Mouse (Mus musculus): ENCODE measurements around the gene Epha8. TPM values are rescaled to one million over a fixed set of nuclear protein-coding genes. Genes with fewer than 3 reads are reported as not detected.

The Epha8 gene
- total and polyA plus RNA-seq, 3 experiments = 0.03 TPM; not detected in 2

- Histone ChIP-seq H3K27ac (ENCODE audit: control insufficient read depth, low read depth, low read length) (no peak overlapping the region), H3K9me3 (replicated peaks; ENCODE audit: insufficient read depth, low read length) (no peaks in the 10 kb centered on the region), H3K79me2 (ENCODE audit: control insufficient read depth, insufficient read depth, low read length, poor library complexity) (no peaks in the 10 kb centered on the region), H3K4me3 (ENCODE audit: control insufficient read depth in 1 of 2, insufficient read depth in 1 of 2, low read depth in 2 of 2, low read length in 2 of 2) (no peak overlapping the region), H3K27me3 (ENCODE audit: control insufficient read depth in 1 of 2, insufficient read depth in 2 of 2, low read length in 2 of 2) (no peaks in the 10 kb centered on the region), H3K4me1 (ENCODE audit: control insufficient read depth in 1 of 2, insufficient read depth in 2 of 2, low read length in 2 of 2) (no peaks in the 10 kb centered on the region), H3K9ac (ENCODE audit: control insufficient read depth, low read depth, low read length, poor library complexity, severe bottlenecking) (no peak overlapping the region), H3K36me3 (ENCODE audit: control insufficient read depth in 1 of 2, insufficient read depth in 2 of 2, low read length in 2 of 2) (no peaks in the 10 kb centered on the region)
- DNase-seq (ENCODE audit: low read depth, low spot score) = no peak
- TF ChIP-seq POLR2A (IDR thresholded peaks at IDR 0.05; ENCODE audit: control insufficient read depth in 1 of 2, insufficient read depth in 1 of 2, low read depth in 1 of 2, low read length in 2 of 2, poor library complexity in 1 of 2) = no peak
- no peak for TF ChIP-seq ZKSCAN1 (IDR thresholded peaks at IDR 0.05; ENCODE audit: low read depth, low read length)
- TF ChIP-seq TAL1 (IDR thresholded peaks at IDR 0.05; ENCODE audit: low read length) = no peak
- TF ChIP-seq USF1 (IDR thresholded peaks at IDR 0.05; ENCODE audit: low read depth, low read length) = 0 out of 2 replicates have a peak, but pooled peaks have one; percentile 15
Measured at GRCm38 (mm10) chr4:136961642-136962285, 5.1 kb upstream of the Epha8 start.

GRCm38 (mm10) chr4:136960581-136960980, 4.0 kb upstream of the Epha8 start:
- Histone ChIP-seq H3K4me3 (ENCODE audit: control insufficient read depth in 1 of 2, insufficient read depth in 1 of 2, low read depth in 2 of 2, low read length in 2 of 2) (no peak overlapping the region), H3K36me3 (ENCODE audit: control insufficient read depth in 1 of 2, insufficient read depth in 2 of 2, low read length in 2 of 2) (no peaks in the 10 kb centered on the region), H3K27ac (ENCODE audit: control insufficient read depth, low read depth, low read length) (no peak overlapping the region), H3K27me3 (ENCODE audit: control insufficient read depth in 1 of 2, insufficient read depth in 2 of 2, low read length in 2 of 2) (no peaks in the 10 kb centered on the region), H3K9me3 (replicated peaks; ENCODE audit: insufficient read depth, low read length) (no peaks in the 10 kb centered on the region), H3K9ac (ENCODE audit: control insufficient read depth, low read depth, low read length, poor library complexity, severe bottlenecking) (no peak overlapping the region), H3K4me1 (ENCODE audit: control insufficient read depth in 1 of 2, insufficient read depth in 2 of 2, low read length in 2 of 2) (no peaks in the 10 kb centered on the region), H3K79me2 (ENCODE audit: control insufficient read depth, insufficient read depth, low read length, poor library complexity) (no peaks in the 10 kb centered on the region)
- no peak for TF ChIP-seq CHD2 (IDR thresholded peaks at IDR 0.05; ENCODE audit: low read length)
- TF ChIP-seq JUND (IDR thresholded peaks at IDR 0.05; ENCODE audit: low read depth, low read length) = no peak
- TF ChIP-seq SIN3A (IDR thresholded peaks at IDR 0.05; ENCODE audit: low read length) = no peak
- no peak for TF ChIP-seq GATA1 (IDR thresholded peaks at IDR 0.05; ENCODE audit: low read depth, low read length)
- no peak for TF ChIP-seq TAL1 (IDR thresholded peaks at IDR 0.05; ENCODE audit: low read length)
- DNase-seq (ENCODE audit: low read depth, low spot score) = no peak

- no peak for DNase-seq (ENCODE audit: low read depth, low spot score)
- TF ChIP-seq ZKSCAN1 (IDR thresholded peaks at IDR 0.05; ENCODE audit: low read depth, low read length) = no peak
- no peak for TF ChIP-seq UBTF (IDR thresholded peaks at IDR 0.05; ENCODE audit: borderline replicate concordance, insufficient read depth, low read depth, low read length)
- no peak for TF ChIP-seq GATA1 (IDR thresholded peaks at IDR 0.05; ENCODE audit: low read depth, low read length)
- no peak for TF ChIP-seq POLR2AphosphoS5 (IDR thresholded peaks at IDR 0.05; ENCODE audit: borderline replicate concordance, low read depth, low read length)
- H3K4me1 ChIP-seq (ENCODE audit: control insufficient read depth in 1 of 2, insufficient read depth in 2 of 2, low read length in 2 of 2) = no peaks in the 10 kb centered on the region
- no peak overlapping the region for H3K4me3 ChIP-seq (ENCODE audit: control insufficient read depth in 1 of 2, insufficient read depth in 1 of 2, low read depth in 2 of 2, low read length in 2 of 2)
- no peaks in the 10 kb centered on the region for H3K36me3 ChIP-seq (ENCODE audit: control insufficient read depth in 1 of 2, insufficient read depth in 2 of 2, low read length in 2 of 2)
- H3K9me3 ChIP-seq (replicated peaks; ENCODE audit: insufficient read depth, low read length) = no peaks in the 10 kb centered on the region
- H3K27ac ChIP-seq (ENCODE audit: control insufficient read depth, low read depth, low read length) = no peak overlapping the region
- no peak overlapping the region for H3K9ac ChIP-seq (ENCODE audit: control insufficient read depth, low read depth, low read length, poor library complexity, severe bottlenecking)
- H3K79me2 ChIP-seq (ENCODE audit: control insufficient read depth, insufficient read depth, low read length, poor library complexity) = no peaks in the 10 kb centered on the region
- no peaks in the 10 kb centered on the region for H3K27me3 ChIP-seq (ENCODE audit: control insufficient read depth in 1 of 2, insufficient read depth in 2 of 2, low read length in 2 of 2)
Measured at GRCm38 (mm10) chr4:136960068-136960467, 3.5 kb upstream of the Epha8 start.

All from MEL (cell line).